Mouse (Mus musculus) left cerebral cortex, adult 18-20 months (tissue): ENCODE results near the gene Fgf23. TPM values are rescaled to one million over a fixed set of nuclear protein-coding genes. Genes with fewer than 3 reads are reported as not detected.

Source experiments
- DNase-seq, 2 experiments: peaks; one replicate each; pipeline ENCODE4 v3.0.0; 2021 to 2022; ENCODE audit warnings: low spot score in 2 of 2, mixed read lengths in 1 of 2
- long read RNA-seq, 2 experiments: library from polyadenylated mRNA; stranded (forward); transcript quantifications; one replicate each; pipeline ENCODE4 v2.0.0; 2021
- total RNA-seq, 2 experiments: library from RNA; stranded (reverse); gene quantifications; 2 replicates each; pipeline ENCODE4 v1.2.3; 2021

Gene Fgf23
- under 1 TPM; 0.40 to 0.49 TPM for total RNA-seq
- long read RNA-seq, experiment 1 = 0 reads
- long read RNA-seq, experiment 2 = 0 reads

- DNase-seq = no peak
Measured at GRCm38 (mm10) chr6:127072817-127073216, at the start of gene Fgf23. Fgf23 (plus strand) TSS chr6:127072902.

DNA sequence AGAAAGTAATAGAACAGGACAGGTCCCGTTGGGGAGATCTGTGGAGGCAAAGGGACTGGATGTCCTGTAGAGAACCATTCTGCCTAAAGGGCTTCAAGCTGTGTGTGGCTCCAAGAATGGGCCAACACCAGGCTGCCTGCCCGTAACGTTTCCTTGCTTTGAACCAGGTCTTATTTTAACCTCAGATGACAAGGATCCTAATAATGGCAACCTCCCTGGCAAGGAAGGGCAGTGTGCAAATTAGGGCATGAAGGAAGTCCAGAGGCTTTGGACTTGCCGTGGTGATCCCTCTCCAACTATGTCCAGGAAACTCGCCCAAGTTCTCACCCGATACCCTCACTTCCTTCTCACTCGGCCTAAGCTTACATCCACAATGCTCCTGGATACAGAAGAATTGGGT is 47.9 kb upstream of the Fgf23 start:
- no peak for DNase-seq

DNA sequence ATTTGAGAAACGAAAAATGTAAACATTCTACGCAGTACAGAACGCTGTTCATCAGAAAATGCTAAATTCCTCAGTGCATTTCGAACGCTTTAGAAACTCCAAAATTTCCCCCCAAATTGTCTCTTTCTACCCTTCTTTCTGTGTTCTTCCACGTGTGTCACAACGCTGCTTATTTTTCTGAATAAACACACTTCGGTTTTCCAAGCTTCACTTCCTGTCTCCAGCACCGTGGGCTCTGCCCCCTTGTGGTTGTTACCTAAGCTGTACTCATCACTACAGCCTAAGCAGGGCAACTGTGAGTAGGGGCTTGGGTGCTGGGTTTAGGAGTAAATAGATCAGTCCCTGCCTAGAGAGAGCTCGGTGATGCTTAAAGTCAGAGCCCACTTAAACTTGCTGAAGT is 37.9 kb upstream of the Fgf23 start:
- no peak for DNase-seq

DNA sequence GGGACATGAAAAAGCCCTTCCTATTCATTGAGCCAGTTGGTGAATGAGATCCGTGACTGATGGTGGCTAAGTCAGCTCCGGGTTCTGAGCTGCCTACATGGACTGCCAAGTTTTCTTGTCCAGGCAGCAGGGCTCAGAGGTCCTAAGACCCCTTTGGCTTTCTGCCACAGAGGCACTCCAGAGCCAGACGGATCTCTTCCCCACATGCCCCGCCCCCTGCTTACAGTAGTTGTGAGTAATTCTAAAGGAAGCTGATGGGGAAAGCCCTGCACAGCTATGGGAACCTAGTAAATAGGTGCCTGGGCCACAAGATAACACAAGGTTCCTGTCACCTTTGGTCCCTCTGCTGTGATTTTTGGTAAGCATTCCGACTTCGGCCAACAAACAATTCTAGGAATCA is 27.8 kb upstream of the Fgf23 start:
- DNase-seq = no peak

DNA sequence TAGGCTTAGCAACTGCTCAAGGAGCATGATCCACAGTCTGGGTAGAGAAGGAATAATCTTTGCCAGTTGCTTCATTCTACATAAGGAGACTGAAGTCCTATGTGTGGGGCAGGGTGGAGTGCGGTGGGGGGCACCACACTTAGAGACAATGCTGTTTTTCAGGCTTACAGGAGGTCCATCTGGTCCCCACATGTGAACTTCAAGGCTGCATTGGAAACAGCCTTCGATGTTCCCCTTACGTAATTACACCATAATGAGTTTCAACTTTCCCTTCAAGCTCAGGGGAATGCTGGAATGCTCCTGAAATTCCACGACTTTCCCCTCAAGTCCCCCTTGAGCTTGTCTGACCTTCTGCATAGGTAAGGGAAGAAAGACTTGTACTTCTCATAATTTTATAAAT is 21.9 kb upstream of the Fgf23 start:
- no peak for DNase-seq

- no peak for DNase-seq
Measured at GRCm38 (mm10) chr6:127056990-127057588, 15.6 kb upstream of the Fgf23 start.

- no peak for DNase-seq
Measured at GRCm38 (mm10) chr6:127059975-127060374, 12.7 kb upstream of the Fgf23 start.

GRCm38 (mm10) chr6:127063915-127064314 is 8.8 kb upstream of the Fgf23 start:
- peak; percentile 10 to 18 for DNase-seq

DNA sequence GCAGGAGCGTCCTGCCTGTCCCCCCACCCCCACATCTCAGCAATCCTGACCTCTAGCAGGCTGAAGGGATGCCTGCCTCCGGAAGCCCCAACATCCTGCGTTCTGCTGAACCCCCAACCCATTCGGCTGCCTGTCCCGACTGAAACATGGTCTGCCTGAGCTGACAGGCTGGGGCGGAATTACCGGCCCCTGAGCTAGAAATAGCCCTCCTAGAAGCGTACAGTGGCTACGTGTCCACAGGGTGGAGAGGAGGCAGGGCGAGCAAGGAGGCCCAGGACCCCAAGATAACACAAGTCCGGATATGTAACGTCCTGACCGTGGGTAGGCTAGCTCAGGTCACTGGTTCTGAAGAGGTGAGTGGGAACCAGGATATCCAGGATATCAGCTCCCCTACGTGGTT is 7.9 kb upstream of the Fgf23 start:
- no peak for DNase-seq

DNA sequence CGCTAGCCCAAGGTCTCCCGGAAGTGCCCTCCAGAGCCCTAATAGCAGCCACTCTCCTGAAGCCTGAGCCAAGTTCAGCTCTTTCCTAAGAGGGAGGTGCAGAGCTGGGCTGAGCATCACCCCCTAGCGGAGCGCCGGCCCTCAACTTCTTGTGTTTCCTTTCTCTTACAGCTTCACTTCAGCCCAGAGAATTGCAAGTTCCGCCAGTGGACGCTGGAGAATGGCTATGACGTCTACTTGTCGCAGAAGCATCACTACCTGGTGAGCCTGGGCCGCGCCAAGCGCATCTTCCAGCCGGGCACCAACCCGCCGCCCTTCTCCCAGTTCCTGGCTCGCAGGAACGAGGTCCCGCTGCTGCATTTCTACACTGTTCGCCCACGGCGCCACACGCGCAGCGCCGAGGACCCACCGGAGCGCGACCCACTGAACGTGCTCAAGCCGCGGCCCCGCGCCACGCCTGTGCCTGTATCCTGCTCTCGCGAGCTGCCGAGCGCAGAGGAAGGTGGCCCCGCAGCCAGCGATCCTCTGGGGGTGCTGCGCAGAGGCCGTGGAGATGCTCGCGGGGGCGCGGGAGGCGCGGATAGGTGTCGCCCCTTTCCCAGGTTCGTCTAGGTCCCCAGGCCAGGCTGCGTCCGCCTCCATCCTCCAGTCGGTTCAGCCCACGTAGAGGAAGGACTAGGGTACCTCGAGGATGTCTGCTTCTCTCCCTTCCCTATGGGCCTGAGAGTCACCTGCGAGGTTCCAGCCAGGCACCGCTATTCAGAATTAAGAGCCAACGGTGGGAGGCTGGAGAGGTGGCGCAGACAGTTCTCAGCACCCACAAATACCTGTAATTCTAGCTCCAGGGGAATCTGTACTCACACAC is 7.4 kb downstream of the Fgf23 start:
- DNase-seq = peak; percentile 75 to 87

- no peak for DNase-seq
Measured at GRCm38 (mm10) chr6:127081820-127082219, 9.1 kb downstream of the Fgf23 start.

- peak; percentile 63 to 72 for DNase-seq
Measured at GRCm38 (mm10) chr6:127086739-127087138, 14.0 kb downstream of the Fgf23 start.

GRCm38 (mm10) chr6:127094565-127094964 is 21.9 kb downstream of the Fgf23 start:
- DNase-seq = peak; percentile 25 to 44

GRCm38 (mm10) chr6:127103506-127104275 is 31.0 kb downstream of the Fgf23 start:
- no peak for DNase-seq

DNA sequence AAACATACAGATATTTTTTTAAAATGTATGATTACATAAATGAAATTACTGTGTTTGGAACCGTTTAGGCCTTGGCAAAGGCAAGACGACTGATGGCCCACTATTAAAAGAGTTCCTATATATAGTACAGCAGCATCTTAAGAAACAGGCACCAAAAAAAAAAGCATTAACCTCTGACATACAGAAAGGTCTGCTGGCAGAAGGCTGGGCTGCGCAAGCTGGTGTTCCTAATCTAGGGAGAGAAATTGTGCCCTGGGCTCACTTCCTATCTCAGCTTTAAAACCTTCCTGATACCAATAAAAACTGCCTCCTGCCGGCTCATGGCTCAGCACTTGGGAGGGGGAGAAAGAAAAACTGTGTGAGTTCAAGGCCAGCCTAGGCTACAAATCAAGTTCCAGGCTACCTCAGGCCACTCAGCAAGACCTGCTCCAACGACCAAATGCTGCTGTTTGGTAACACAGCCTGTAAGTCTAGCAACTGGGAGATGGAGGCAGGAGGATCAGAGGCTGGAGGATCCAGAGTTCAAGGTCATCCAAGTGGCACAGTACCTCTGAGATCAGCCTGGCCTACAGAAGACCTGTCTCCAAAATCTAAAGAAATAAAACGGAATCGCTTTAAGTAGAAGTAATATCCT is 31.8 kb downstream of the Fgf23 start:
- no peak for DNase-seq

DNA sequence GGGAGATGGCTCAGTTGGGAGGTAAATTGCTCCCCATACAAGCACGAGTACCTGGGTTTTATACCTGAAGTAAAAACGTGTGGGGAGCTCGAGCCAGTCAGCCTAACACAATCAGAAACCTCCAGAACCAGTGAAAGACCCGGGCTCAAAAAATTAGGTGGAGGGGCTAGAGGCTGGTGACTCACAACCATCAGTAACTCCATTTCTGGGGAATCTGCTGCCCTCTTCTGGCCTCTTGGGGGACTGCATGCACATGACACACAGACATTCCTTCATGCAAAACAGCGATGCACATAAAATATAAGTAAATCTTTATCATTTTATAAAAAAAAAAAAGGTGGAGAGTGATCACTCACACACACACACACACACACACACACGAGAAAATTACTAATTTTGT is 32.4 kb downstream of the Fgf23 start:
- peak in 1 of 2 experiments; percentile 30 for DNase-seq

DNA sequence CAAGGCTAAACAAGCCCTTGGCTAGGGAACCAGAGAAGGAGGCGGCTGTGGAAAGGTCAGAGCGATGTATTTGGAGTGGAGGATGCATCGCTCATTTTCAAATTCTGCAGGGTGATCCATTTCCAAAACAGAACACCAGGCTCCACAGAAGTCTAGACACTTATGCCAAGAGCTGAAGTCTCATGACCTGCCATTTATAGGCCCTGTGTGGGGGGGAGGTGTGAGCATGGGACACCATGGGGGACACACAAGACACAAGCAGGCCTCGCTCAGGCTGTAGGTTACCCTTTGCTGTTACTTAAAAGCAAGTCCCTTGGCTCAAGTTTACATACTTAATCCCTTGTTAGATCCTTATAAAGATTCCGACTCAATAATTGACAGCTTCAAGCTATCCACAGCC is 33.5 kb downstream of the Fgf23 start:
- peak in 1 of 2 experiments; percentile 23 for DNase-seq

GRCm38 (mm10) chr6:127106726-127107125 is 34.0 kb downstream of the Fgf23 start:
- DNase-seq = no peak

GRCm38 (mm10) chr6:127107413-127107812 is 34.7 kb downstream of the Fgf23 start:
- no peak for DNase-seq

DNA sequence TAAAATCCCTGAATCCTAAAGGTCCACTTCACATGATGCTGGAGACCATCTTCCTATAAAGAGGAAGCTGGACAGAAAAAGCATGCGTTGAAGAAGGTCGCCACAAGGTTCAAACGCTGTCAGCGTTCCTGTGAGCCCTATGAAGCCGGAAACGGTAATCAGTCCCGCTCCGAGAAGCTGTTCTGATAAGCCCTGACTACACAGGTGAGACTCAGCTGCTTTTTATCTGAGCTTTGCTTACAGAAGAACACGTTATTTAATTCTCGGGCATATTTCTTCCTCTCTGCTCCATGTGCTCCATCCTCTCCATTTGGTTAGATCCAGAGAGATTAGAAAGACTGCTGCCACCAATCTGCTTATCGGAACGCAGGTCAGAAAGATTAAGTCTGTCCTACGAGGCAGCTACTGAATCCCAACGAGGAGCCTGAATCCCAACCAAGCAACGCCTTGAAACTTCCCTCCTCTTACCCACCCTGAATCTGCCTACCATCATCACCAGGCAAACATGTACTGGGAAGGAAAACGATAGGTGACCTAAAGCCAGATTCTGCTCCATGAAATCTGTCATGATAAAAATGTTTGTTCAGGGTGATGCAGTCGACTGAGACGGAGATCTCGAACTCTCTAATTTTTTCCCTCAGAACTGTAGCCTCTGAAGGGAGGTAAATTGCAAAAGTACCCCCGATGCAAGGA is 35.8 kb downstream of the Fgf23 start:
- DNase-seq = no peak
